Mouse (Mus musculus) adrenal gland, adult (tissue): Measurements from ENCODE around the gene Sema4b.
A peak's percentile ranks its signal among the peaks of the same experiment; 100 is the strongest.

Experiments
- DNase-seq, 2 experiments: peaks; one replicate each; pipeline ENCODE4 v3.0.0; 2022 to 2023; ENCODE audit warnings: low spot score in 1 of 2; ENCODE audit not compliant: inconsistent age in 2 of 2

Sema4b gene

DNA sequence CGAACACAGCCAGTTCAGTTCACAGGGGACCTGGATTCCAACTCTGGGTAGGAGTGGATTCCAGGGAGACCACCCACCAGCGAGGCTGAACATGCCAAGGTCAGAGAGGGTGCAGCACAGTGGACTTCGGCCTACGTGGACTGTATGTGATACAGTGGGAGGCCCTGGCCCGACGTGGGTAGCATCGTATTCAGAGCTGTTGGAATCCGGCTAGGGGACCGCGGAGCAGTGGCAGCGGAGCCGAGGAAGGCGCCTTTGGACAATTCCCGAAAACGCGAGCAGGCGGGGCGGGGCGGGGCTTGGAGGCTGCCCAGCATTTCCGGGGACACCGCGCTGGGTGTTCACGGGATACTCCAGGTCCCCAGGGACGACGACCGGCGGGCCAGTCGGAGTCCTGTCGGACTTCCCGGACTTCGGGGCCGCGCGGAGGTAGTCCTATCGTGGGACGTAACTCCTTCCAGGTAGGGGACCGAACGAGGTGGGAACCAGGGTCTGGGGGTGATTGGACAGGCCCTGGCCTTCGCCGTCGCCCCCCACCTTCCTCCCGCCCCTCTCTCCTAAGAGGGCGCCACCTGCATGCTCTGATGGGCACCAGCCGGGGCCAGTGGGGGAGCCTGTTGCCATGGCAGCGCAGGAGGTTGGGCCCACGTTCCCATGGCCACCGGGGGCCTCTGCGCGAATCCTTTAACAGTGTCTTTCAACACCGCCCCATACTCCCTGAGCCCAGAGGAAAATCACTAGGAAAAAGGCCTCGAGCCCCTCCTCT, at the start of gene Sema4b:
Sema4b (plus strand) TSS at position 311 of the 766 bp plus-strand sequence.
- DNase-seq, result peak; percentile 97 to 99

GRCm38 (mm10) chr7:80138375-80138774, 48.3 kb upstream of the Sema4b start:
- DNase-seq, result no peak

GRCm38 (mm10) chr7:80140815-80141214, 45.8 kb upstream of the Sema4b start:
- DNase-seq, result peak; percentile 76 to 91

- peak; percentile 51 to 81 for DNase-seq
Observed at GRCm38 (mm10) chr7:80143331-80144273, 43.0 kb upstream of the Sema4b start.

DNA sequence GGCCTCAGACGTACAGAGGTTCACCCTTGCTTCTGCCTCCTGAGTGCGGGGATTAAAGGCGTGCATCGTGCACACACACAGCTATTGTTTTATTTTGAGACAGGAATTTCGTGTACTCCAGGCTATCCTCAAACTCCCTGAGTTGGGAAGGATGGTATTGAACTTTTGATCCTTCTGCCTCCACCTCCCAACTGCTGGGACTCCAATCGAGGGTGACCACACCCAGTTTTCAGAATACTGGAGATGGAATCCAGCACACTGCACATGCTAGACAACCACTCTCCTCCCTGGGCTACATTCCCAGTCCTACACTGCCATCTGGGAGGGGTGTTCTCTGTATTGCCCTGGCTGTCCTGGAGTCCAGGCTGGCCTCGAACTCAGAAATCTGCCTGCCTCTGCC, 41.9 kb upstream of the Sema4b start:
- DNase-seq, result no peak

GRCm38 (mm10) chr7:80146077-80146476, 40.6 kb upstream of the Sema4b start:
- no peak for DNase-seq

DNA sequence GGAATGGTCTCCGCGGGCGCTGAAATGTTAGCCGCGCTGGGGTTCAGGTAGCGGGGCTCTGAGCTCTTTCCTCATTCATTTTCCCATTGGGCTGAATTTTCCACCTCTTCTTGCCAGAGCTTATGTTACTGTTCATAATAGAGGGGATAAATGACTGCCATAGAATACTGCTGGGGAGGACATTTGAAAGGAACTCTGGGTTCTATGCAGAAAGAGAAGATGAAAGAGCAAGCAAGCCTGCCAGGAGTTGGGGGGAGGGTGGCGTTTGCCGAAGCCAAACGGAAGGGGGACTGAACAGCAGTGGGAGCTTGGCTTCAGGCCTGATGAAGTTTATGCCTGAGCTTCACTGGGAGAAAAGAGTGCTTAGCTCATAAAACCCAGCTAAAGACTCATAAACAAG, 37.3 kb upstream of the Sema4b start:
- no peak for DNase-seq

GRCm38 (mm10) chr7:80152152-80152551, 34.5 kb upstream of the Sema4b start:
- DNase-seq, result no peak

DNA sequence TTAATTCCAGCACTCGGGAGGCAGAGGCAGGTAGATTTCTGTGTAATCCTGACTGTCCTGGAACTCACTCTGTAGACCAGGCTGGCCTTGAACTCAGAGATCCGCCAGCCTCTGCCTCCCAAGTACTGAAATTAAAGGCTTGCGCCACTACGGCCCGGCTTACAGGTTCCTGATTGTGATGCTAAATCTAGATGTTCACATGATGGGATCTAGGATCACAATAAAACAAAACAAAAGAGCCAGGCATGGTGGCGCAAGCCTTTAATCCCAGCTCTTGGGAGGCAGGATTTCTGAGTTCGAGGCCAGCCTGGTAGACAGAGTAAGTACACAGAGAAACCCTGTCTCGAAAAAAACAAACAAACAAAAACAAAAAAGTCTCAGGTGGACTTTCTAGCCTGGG, 33.9 kb upstream of the Sema4b start:
- DNase-seq, result no peak

DNA sequence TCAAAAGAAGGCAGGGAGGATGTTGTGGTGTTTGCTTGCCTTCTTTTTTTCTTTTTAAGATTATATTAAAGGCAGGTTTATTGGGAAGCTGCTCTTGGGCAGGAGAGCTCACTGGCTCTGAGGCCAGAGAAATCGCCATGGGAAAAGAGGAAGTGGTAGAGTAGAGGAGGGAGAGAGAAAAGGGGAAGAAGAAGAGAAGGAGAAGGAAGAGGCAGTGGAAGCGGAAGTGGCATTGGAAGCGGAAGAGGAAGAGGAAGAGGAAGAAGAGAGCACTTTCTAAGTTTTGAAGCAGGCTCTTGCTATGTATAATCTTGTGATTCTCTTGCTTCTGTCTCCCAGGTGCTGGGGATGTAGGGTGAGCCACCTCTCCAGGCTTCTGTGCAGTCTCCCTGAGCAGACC, 32.0 kb upstream of the Sema4b start:
- no peak for DNase-seq

DNA sequence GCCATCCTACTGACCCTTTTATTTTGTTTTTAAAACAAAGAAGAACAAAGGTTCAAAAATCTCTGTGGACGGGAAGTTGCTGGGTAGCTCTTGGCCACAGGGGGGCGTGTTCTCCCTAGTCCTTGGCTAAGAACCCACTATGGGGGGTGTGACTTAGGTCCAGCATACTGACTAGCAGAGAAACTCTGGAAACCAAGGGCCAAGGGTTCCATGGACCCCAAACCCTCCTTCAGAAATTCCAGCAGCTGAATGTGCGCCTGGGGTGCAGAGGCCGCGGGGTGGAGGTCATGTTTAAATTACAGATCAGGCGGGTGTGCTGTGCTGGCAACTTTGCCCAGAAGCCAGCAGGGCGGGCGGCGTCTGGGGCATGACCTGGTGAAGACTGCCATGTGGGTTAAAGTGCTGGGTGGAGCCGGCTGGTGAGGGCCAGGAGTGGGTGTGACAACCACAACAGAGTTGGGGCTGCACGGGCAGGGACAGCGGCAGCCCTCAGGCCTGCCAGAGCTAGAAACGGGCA, 29.9 kb upstream of the Sema4b start:
- DNase-seq, result peak; percentile 82 to 94

GRCm38 (mm10) chr7:80158496-80159268, 28.0 kb upstream of the Sema4b start:
- no peak for DNase-seq

- peak in 1 of 2 experiments; percentile 76 for DNase-seq
Observed at GRCm38 (mm10) chr7:80160293-80160944, 26.2 kb upstream of the Sema4b start.

DNA sequence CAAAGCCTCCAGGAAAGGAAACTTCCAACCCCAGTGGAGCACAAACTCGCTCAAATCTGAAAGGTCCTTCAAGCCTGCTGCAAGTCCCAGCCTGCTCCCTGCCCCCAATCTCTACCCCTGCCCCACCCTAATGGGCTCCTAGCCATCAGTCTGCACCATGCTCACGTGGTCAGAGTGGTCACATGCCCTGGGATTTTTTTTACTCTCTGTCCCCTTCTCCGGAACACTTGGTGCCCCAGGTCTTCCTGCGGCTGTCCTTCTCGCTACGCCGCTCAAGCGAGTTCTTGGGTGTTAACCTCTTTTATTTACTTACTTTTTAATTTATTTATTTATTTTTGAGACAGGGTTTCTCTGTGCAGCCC, 25.7 kb upstream of the Sema4b start:
- peak in 1 of 2 experiments; percentile 50 for DNase-seq

DNA sequence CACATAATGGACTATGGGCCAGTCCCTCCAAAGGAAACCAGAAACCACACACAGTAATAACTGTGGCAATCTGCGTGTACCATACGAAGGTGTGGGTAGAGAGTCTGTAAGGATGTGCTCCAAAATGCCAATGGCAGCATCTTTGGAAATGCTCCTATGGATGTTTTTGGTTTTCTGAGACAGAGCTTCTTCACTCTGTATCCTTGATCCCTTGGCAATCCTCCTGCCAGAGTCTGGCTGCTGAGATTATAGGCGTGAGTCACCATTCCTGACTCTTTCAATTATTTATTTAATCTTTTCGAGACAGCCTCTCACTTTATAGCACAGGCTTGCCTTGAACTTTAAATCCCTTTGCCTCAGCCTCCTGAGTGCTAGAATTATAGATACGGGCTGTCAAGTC, 21.2 kb upstream of the Sema4b start:
- DNase-seq, result peak; percentile 79 to 90

DNA sequence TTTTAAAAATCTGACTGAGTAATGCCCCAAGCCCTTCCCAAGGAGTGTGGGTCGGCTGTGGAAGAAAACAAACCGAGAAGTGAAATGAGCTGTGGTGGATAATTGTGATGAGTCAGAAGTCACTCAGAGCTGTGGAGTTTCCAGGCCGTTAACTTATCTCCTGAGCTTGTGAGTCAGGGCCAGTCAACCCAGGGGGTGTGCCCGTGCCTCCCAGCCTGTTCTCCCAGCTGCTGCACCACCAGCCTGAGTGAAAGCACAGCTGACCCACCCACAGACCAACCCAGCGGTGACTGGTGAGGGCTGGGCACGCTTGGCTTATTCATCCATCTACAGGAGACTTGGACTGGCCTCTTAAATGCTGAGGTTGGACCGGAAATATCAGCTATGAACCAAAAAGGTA, 19.9 kb upstream of the Sema4b start:
- DNase-seq, result peak; percentile 94

DNA sequence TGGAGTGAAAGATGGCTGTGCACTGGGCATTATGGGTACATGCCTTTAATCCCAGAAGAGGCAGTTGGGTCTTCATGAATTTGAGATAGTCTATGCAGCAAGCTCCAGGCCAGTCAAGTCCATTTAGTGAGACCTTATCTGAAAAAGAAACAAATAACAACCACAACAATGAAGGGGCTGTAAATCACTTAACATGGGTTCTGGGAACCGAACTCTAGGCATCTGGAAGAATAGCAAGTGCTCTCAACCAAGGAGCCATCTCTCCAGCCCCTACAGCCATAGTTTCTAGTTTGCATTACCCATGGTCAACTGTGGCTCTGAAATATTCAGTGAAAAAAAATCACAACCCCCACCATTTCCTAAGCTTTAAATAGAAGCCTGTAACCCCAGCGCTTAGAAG, 16.8 kb upstream of the Sema4b start:
- DNase-seq, result no peak

DNA sequence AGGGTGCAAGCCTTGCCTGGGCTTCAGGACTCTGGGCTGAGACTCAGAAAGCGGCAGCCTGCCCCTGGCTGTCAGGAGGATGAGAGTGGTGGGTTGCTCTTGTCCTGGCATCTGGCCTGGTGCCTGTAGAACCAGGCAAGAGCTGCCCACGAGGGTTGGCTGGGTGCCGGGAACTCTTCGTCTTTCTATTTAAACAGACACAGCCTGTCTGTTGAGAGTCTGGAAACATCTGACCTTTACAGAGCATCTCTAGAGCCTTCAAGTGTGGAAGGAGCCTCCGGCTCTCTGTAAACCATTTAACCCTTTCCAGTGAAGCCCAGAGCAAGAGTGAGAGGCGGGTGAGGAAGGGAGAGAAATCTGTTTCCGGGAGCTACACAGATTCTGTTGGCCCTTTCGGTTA, 15.3 kb upstream of the Sema4b start:
- DNase-seq, result peak; percentile 87 to 89

DNA sequence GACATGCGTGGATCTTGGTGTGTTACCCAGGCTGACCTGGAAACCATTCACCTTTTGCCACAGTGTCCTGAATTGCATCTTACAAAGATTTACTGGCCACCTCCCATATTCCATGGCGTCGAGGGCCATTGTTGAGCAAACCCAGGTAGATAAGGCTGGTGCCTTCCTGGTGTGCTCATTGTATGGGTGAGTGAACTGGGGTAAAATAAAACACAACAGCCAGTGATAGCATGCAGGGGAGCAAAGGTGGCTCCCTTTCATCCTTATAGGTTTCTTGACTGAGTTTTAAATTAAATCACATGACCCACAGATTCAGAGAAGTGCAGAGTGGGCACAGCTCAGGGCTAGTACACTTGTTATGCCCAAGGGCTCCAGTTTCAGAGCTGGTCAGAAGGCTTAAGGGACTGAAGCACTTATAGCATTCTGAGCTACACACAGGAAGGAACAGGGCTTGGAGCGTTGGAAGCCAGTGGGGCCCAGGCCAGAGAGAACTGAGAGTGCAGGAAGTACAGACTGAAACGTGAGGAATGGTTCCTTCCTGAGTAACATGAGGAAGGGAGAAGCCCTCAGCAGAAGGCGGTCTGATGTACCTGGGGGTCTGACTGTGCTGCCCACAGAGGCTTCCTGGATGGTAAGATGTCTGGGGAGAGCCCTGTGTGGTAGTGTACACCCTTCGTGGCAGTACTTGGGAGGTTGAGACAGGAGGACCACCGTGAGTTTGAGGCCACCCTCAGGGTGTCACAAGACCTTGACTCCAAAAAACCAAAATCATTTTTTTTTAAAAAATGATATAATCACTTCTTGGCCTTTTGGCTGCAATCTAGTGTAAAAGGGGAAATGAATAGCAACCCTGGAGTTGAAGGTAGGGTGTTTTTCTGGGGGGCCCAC, 14.3 kb upstream of the Sema4b start:
- DNase-seq, result peak in 1 of 2 experiments; percentile 54

DNA sequence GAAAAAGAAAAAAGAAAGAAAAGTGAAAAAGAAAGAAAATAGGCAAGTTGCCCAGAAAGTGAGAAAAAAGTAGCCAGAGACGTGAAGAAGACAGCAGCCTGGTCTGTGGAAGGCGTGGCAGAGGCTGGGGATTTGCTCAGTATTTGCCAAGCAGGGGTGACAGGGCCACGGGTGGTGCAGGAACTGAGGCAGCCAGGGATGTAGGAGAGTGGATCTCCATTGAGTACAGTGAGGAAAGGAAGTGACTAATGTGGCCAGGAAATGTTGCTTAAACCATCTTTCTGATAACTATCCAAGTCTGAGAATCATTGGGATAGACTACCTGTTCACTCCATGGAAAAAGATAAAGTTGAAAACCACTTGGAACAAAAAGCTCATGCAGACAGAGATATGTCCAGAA, 10.5 kb upstream of the Sema4b start:
- DNase-seq, result no peak
